Mouse (Mus musculus) gastrocnemius, adult 8-10 months (tissue): ENCODE measurements around the gene Tmem132e. TPM values are rescaled to one million over a fixed set of nuclear protein-coding genes. Genes with fewer than 3 reads are reported as not detected.

Experiments
- DNase-seq, 2 experiments: peaks; one replicate each; pipeline ENCODE4 v3.0.0; 2022; ENCODE audit warnings: low spot score in 2 of 2
- total RNA-seq, 4 experiments: library from RNA; stranded (reverse); gene quantifications; 2 replicates each; pipeline ENCODE4 v1.2.4; 2022

The Tmem132e gene
- total RNA-seq, 4 experiments from 2014 or later: not detected

- DNase-seq: no peak
Observed at GRCm38 (mm10) chr11:82428801-82429200, 40.1 kb downstream of the Tmem132e start.

- DNase-seq: no peak
Observed at GRCm38 (mm10) chr11:82434091-82434831, 45.6 kb downstream of the Tmem132e start.

GRCm38 (mm10) chr11:82434832-82435182, 46.1 kb downstream of the Tmem132e start:
- DNase-seq: no peak

- DNase-seq: no peak
Observed at GRCm38 (mm10) chr11:82448485-82448884, 59.8 kb downstream of the Tmem132e start.

DNA sequence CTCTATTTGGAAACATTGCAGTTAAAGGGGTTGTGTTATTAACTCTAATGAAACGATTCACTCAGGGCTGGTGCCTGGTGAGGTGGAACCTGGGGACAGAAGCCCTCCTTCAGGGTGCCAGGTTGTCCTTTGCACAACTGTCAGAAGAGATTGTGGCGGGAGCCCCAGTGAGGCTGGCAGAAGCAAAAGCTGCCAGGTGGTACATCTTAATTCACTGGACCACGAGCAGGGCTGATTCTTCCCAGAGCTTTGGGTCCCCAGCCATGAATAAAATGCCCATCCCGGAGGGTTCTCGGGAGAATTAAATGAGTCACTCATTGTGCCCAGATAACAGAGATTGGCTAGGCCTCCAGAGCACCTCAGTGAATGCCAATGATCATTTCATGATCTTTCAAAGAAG, 63.8 kb downstream of the Tmem132e start:
- no peak for DNase-seq

GRCm38 (mm10) chr11:82453230-82453629, 64.5 kb downstream of the Tmem132e start:
- no peak for DNase-seq

DNA sequence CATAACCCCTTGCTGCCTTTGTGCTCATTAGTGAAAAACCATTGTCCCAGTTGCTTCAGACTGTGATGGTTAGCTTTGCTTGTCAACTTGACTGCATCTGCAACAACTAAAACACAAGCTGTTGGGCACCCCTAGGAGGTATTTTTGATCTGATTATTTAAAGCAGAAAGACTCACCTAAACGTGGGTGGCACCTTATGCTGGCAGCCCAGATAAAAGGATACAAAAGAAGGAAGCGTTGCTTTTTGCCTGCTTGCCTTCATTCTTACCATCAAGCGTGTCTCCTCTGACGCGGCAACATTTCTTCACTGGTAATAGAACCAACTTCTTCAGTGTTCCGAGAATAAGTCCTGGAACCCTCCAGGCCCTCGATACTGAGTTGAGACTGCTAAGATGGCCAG, 72.6 kb downstream of the Tmem132e start:
- DNase-seq: no peak

DNA sequence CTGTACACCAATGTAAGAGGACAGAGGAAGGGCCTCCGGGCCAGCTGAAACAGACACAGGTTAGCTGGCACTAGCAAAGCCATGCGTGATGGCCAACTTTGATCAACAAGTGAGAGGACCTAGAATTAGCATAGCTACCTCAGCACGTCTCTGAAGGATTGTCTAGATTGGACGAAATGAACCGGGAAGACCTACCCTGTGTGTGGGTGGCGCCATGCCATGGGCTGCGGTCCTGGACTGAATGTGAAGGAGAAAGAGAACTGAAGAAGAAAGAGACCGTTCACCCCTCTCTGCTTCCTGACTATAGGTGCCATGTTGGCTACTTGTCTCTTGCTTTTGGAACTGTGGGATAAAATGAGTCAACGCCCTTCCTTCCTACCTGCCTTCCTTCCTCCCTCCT, 76.8 kb downstream of the Tmem132e start:
- DNase-seq: no peak

GRCm38 (mm10) chr11:82467218-82467617, 78.5 kb downstream of the Tmem132e start:
- no peak for DNase-seq

GRCm38 (mm10) chr11:82471076-82471475, 82.4 kb downstream of the Tmem132e start:
- no peak for DNase-seq

GRCm38 (mm10) chr11:82473137-82473621, 84.5 kb downstream of the Tmem132e start:
- DNase-seq: no peak

DNA sequence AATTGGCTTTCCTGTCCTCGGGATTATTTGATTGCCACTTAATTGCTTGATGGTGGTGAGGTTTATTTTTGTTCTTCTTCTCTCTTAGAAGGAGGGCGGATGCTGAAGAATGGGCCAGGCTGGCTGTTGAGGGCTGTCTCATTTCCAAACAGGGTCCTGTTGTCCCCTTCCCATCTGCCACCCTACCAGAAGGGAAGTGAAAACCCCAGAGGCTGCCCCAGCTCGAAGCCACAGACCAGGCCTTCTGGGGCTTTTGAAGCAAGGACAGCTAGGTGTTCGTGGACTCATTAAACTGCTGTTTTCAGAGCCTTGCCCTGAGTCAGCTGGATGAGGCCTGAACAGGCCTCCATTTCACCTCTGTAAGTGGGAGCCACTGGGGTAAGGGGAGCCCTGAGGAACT, 87.4 kb downstream of the Tmem132e start:
- DNase-seq: no peak

DNA sequence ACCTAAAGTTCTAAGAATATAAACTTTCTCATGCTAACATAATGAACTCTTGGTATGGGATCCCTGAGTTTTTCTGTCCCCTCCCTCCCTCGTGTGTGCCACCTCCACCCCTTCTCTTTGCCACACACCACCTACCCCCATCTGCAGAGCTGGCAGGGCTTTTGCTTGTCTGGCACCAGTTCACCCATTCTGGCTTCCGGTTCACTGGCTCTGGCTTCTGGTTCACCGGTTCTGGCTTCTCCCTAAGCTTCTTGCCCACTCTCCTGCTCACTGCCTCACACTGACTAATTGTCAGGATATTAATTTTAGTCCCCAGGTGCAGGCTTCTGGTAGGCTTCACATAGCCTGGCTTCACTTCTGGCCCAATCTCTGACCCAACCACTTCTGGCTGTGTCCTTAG, 88.7 kb downstream of the Tmem132e start:
- no peak for DNase-seq

DNA sequence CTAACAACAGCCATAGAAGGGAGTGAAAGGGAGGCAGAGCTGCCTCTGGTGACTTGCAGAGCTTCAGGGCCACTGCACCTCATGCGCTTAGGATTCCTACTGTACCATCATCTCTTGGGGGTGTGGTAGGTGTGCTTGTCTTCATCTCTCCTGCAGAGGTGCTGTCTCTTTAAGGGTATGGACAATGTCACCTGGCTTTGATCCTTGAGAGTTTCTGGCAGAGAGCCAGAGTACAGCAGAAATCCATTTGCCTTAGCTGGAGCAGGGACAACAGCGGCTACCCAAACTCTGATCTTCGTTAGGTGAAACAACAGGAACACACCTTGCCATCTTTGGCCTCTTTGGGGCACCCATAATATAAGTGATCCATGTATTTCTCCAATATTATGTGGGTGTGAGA, 92.2 kb downstream of the Tmem132e start:
- DNase-seq: no peak

DNA sequence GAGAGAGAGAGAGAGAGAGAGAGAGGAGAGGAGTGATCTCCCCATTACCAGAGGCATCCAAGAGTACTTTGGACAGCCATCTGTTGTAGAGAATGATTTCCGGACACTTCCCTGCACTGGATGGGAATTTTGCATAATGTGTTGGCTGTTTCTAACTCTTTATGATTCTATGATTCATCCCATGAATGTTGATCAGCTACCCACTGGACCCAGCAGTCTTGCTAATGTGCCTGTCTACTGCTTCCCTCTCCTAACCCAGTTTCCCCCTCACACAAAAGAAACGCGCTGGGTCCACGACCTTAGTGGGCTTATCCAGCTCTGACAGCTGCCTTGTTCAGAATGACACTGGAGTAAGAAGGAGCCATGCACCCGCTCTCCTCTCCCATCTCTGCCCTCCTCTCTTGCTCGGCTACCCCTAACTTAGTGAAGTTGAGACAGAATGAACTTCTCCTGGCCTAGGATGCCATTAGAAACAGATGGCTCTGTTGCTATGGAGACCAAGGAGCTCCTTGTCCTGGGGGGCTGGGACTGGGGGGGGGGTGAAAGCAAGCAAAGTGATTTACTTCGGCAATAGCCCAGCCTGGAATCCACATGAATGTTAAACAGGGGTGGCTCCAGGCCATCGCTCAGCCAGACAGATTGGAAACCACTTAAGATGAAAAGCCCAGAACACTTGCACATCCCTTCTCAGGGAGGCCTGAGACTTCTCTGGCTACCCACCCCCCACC, 98.8 kb downstream of the Tmem132e start:
- no peak for DNase-seq

- DNase-seq: no peak
Observed at GRCm38 (mm10) chr11:82490896-82491295, 102.2 kb downstream of the Tmem132e start.

Other genes with a start within 250 kb of the Tmem132e start
- not detected for gene Ccl1, start 83.2 kb upstream of the Tmem132e start, total RNA-seq